Mouse (Mus musculus): ENCODE data around the gene Mov10l1. TPM values are rescaled to one million over a fixed set of nuclear protein-coding genes. Genes with fewer than 3 reads are reported as not detected.

The Mov10l1 gene
- total RNA-seq, 1 experiment, result 34.4 TPM

DNA sequence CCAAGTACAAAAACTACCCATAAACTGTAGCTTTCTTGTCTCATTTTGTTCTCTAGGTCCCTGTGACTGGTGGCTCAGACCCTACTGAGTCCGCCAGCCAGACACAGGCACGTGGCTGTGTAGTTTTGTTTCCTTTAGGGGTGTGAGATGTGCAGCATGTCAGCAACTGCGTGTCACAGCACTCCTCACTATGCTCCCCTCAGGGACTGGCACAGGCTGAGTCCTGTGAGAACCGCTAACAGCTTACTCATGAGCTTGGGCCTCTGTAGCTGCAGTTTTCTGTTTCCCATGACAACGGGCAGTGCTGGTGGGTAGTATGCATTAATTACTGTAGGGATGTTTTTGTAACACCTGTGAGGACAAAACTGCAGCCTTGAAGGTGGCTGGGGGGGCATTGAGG lies 109.5 kb downstream of the Mov10l1 start:
- Histone ChIP-seq H3K9me3 (ENCODE audit: control insufficient read depth, insufficient read depth, low read depth, low read length) (no peaks in the 10 kb centered on the region), H3K36me3 (ENCODE audit: control insufficient read depth, insufficient read depth, low read length, poor library complexity, severe bottlenecking) (peaks cover 5% of the 10 kb centered on the region; the same call in 1 of the 2 replicates), H3K27ac (ENCODE audit: insufficient read depth, low read depth, low read length, poor library complexity, severe bottlenecking) (no peak overlapping the region), H3K4me3 (ENCODE audit: insufficient read depth in 1 of 2, low read depth in 1 of 2, low read length in 2 of 2, poor library complexity in 1 of 2, severe bottlenecking in 1 of 2) (no peak overlapping the region), H3K9ac (ENCODE audit: insufficient read depth, low read depth, low read length, poor library complexity, severe bottlenecking) (no peak overlapping the region), H3K4me1 (ENCODE audit: control insufficient read depth in 2 of 2, insufficient read depth in 2 of 2, low read length in 2 of 2, poor library complexity in 1 of 2) (peaks cover 2 to 3% of the 10 kb centered on the region in 2 experiments; a peak in 1 of 4 replicates)
- in situ Hi-C loops (cut with MboI; ENCODE audit: low sequenced_read_pairs in 2 of 2, unreplicated experiment in 2 of 2), result no loop called here
- TF ChIP-seq CHD2 (IDR thresholded peaks at IDR 0.05; ENCODE audit: low read depth, low read length) (no peak), HCFC1 (IDR thresholded peaks at IDR 0.05; ENCODE audit: borderline replicate concordance, insufficient read depth, low read length) (no peak), ZC3H11A (IDR thresholded peaks at IDR 0.05; ENCODE audit: borderline replicate concordance, low read depth, low read length) (no peak), ZNF384 (IDR thresholded peaks at IDR 0.05; ENCODE audit: low read depth, low read length) (no peak), MAFK (IDR thresholded peaks at IDR 0.05; ENCODE audit: insufficient read depth, low read depth, low read length) (no peak)
- no peak for DNase-seq (ENCODE audit: low read depth, low spot score)

GRCm38 (mm10) chr15:89097450-89097849 lies 114.7 kb downstream of the Mov10l1 start:
- Histone ChIP-seq H3K27ac (ENCODE audit: insufficient read depth, low read depth, low read length, poor library complexity, severe bottlenecking) (no peak overlapping the region), H3K36me3 (ENCODE audit: control insufficient read depth, insufficient read depth, low read length, poor library complexity, severe bottlenecking) (peaks cover 39% of the 10 kb centered on the region), H3K4me1 (ENCODE audit: control insufficient read depth in 2 of 2, insufficient read depth in 2 of 2, low read length in 2 of 2, poor library complexity in 1 of 2) (no peaks in the 10 kb centered on the region), H3K9ac (ENCODE audit: insufficient read depth, low read depth, low read length, poor library complexity, severe bottlenecking) (no peak overlapping the region), H3K9me3 (ENCODE audit: control insufficient read depth, insufficient read depth, low read depth, low read length) (no peaks in the 10 kb centered on the region), H3K4me3 (ENCODE audit: insufficient read depth in 1 of 2, low read depth in 1 of 2, low read length in 2 of 2, poor library complexity in 1 of 2, severe bottlenecking in 1 of 2) (no peak overlapping the region)
- in situ Hi-C loops (cut with MboI; ENCODE audit: low sequenced_read_pairs in 2 of 2, unreplicated experiment in 2 of 2), result no loop called here
- TF ChIP-seq ZNF384 (IDR thresholded peaks at IDR 0.05; ENCODE audit: low read depth, low read length), result no peak
- TF ChIP-seq MAFK (IDR thresholded peaks at IDR 0.05; ENCODE audit: insufficient read depth, low read depth, low read length), result no peak
- TF ChIP-seq CHD2 (IDR thresholded peaks at IDR 0.05; ENCODE audit: low read depth, low read length), result no peak
- no peak for TF ChIP-seq HCFC1 (IDR thresholded peaks at IDR 0.05; ENCODE audit: borderline replicate concordance, insufficient read depth, low read length)
- no peak for TF ChIP-seq ZC3H11A (IDR thresholded peaks at IDR 0.05; ENCODE audit: borderline replicate concordance, low read depth, low read length)
- DNase-seq (ENCODE audit: low read depth, low spot score), result no peak

DNA sequence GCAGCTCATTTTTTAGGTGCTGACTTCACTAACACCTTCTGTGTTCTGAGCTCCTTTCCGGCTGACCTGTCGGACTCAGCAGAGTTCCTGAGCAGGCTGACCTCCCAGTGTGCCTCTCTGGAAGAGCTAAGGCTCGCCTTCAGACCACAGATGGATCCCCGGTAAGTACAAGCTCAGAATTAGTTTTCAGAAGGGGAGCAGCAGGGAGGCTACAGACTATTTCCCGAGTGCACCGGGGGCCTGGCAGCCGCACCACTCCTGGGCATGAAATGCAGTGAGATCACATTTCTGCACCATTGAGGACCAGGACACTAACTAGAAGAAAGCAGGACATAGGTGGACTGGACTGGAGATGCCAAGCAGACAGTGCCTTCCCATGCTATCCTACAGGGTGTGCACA lies 115.9 kb downstream of the Mov10l1 start:
- Histone ChIP-seq H3K27ac (ENCODE audit: insufficient read depth, low read depth, low read length, poor library complexity, severe bottlenecking) (no peak overlapping the region), H3K9me3 (ENCODE audit: control insufficient read depth, insufficient read depth, low read depth, low read length) (no peaks in the 10 kb centered on the region), H3K4me1 (ENCODE audit: control insufficient read depth in 2 of 2, insufficient read depth in 2 of 2, low read length in 2 of 2, poor library complexity in 1 of 2) (no peaks in the 10 kb centered on the region), H3K4me3 (ENCODE audit: insufficient read depth in 1 of 2, low read depth in 1 of 2, low read length in 2 of 2, poor library complexity in 1 of 2, severe bottlenecking in 1 of 2) (no peak overlapping the region), H3K9ac (ENCODE audit: insufficient read depth, low read depth, low read length, poor library complexity, severe bottlenecking) (no peak overlapping the region), H3K36me3 (ENCODE audit: control insufficient read depth, insufficient read depth, low read length, poor library complexity, severe bottlenecking) (peaks cover 50% of the 10 kb centered on the region)
- in situ Hi-C loops (cut with MboI; ENCODE audit: low sequenced_read_pairs in 2 of 2, unreplicated experiment in 2 of 2), result no loop called here
- DNase-seq (ENCODE audit: low read depth, low spot score), result no peak
- no peak for TF ChIP-seq ZC3H11A (IDR thresholded peaks at IDR 0.05; ENCODE audit: borderline replicate concordance, low read depth, low read length)
- no peak for TF ChIP-seq CHD2 (IDR thresholded peaks at IDR 0.05; ENCODE audit: low read depth, low read length)
- no peak for TF ChIP-seq MAFK (IDR thresholded peaks at IDR 0.05; ENCODE audit: insufficient read depth, low read depth, low read length)
- TF ChIP-seq ZNF384 (IDR thresholded peaks at IDR 0.05; ENCODE audit: low read depth, low read length), result no peak
- TF ChIP-seq HCFC1 (IDR thresholded peaks at IDR 0.05; ENCODE audit: borderline replicate concordance, insufficient read depth, low read length), result no peak

DNA sequence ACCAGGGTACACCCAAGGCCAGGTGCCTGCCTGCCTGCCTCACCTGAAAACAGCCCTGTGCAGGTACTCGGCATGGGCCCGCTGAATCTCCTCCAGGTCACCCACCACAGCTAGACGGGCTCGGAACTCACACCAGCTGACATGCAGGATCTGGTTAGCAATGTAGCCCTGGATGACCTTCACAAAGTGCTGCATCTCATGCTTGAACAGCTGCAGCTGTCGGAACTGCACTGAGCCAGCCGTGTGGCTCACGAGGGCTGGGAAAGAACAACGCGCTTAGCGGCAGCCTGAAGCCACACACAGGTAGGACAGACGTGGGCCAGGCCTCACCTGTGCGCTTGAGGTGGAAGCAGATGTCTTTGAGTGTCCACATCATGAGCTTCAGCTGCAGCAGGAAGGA lies 118.1 kb downstream of the Mov10l1 start:
- in situ Hi-C loops (cut with MboI; ENCODE audit: low sequenced_read_pairs in 2 of 2, unreplicated experiment in 2 of 2), result no loop called here
- Histone ChIP-seq H3K4me1 (ENCODE audit: control insufficient read depth in 2 of 2, insufficient read depth in 2 of 2, low read length in 2 of 2, poor library complexity in 1 of 2) (no peaks in the 10 kb centered on the region), H3K27ac (ENCODE audit: insufficient read depth, low read depth, low read length, poor library complexity, severe bottlenecking) (no peak overlapping the region), H3K36me3 (ENCODE audit: control insufficient read depth, insufficient read depth, low read length, poor library complexity, severe bottlenecking) (peaks cover 61% of the 10 kb centered on the region), H3K4me3 (ENCODE audit: insufficient read depth in 1 of 2, low read depth in 1 of 2, low read length in 2 of 2, poor library complexity in 1 of 2, severe bottlenecking in 1 of 2) (no peak overlapping the region), H3K9ac (ENCODE audit: insufficient read depth, low read depth, low read length, poor library complexity, severe bottlenecking) (no peak overlapping the region), H3K9me3 (ENCODE audit: control insufficient read depth, insufficient read depth, low read depth, low read length) (no peaks in the 10 kb centered on the region)
- TF ChIP-seq ZC3H11A (IDR thresholded peaks at IDR 0.05; ENCODE audit: borderline replicate concordance, low read depth, low read length) (no peak), MAFK (IDR thresholded peaks at IDR 0.05; ENCODE audit: insufficient read depth, low read depth, low read length) (no peak), ZNF384 (IDR thresholded peaks at IDR 0.05; ENCODE audit: low read depth, low read length) (no peak), CHD2 (IDR thresholded peaks at IDR 0.05; ENCODE audit: low read depth, low read length) (no peak), HCFC1 (IDR thresholded peaks at IDR 0.05; ENCODE audit: borderline replicate concordance, insufficient read depth, low read length) (no peak)
- DNase-seq (ENCODE audit: low read depth, low spot score), result no peak

DNA sequence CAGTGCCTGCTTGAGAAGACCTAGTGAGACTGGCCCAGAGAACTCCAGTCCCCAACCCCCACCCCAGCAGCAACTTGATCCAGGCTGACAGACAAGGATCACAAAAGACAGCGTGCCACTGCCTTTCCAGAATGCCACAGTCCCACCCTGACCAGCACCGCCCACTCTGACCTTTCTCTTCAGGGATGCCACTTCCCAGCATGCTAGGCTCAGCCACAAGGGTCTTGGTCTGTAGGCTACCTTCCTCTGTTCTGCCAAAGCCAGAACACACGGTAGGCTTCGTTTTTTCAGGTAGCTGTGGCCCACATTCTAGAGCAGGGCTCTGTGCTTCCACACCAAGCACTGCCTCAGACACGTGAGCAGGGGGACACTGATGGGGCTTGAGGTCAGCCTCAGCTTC lies 119.9 kb downstream of the Mov10l1 start:
- Histone ChIP-seq H3K36me3 (ENCODE audit: control insufficient read depth, insufficient read depth, low read length, poor library complexity, severe bottlenecking) (peaks cover 73% of the 10 kb centered on the region), H3K4me3 (ENCODE audit: insufficient read depth in 1 of 2, low read depth in 1 of 2, low read length in 2 of 2, poor library complexity in 1 of 2, severe bottlenecking in 1 of 2) (no peak overlapping the region), H3K4me1 (ENCODE audit: control insufficient read depth in 2 of 2, insufficient read depth in 2 of 2, low read length in 2 of 2, poor library complexity in 1 of 2) (no peaks in the 10 kb centered on the region), H3K9ac (ENCODE audit: insufficient read depth, low read depth, low read length, poor library complexity, severe bottlenecking) (no peak overlapping the region), H3K27ac (ENCODE audit: insufficient read depth, low read depth, low read length, poor library complexity, severe bottlenecking) (no peak overlapping the region), H3K9me3 (ENCODE audit: control insufficient read depth, insufficient read depth, low read depth, low read length) (no peaks in the 10 kb centered on the region)
- TF ChIP-seq CHD2 (IDR thresholded peaks at IDR 0.05; ENCODE audit: low read depth, low read length), result no peak
- TF ChIP-seq ZC3H11A (IDR thresholded peaks at IDR 0.05; ENCODE audit: borderline replicate concordance, low read depth, low read length), result no peak
- no peak for DNase-seq (ENCODE audit: low read depth, low spot score)
- in situ Hi-C loops (cut with MboI; ENCODE audit: low sequenced_read_pairs in 2 of 2, unreplicated experiment in 2 of 2), result no loop called here
